In the genomic region with DNA sequence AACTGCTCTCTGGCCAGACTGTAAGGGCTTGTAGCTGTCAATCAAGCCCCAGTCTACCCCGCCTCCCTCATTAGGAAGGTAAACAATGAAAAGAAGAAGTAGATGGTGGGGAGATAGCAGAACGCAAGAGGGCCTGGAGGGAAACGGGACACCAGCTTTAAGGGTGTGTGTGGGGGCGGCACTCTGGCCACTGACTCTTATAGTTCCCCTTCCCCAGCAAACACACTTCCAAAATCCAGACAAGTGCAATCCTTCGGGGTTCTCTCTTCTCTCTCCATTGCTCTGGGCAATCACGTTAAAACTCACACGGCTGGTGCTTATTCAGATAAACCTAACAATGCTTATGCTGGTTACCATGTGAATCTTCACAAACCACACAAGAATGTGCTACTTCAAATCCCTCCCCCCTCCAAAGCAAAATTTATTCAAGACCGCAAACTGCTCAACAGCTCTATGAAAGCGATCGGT, we compare ENCODE assay signal across 8 mouse cellular contexts. TPM values are rescaled to one million over a fixed set of nuclear protein-coding genes. Genes with fewer than 3 reads are reported as not detected.
DNase-seq lines count a peak whose midpoint lies in the region; ATAC-seq and TF ChIP-seq lines count a peak whose summit lies in the region.

No protein-coding gene starts in this region.

- TF ChIP-seq EP300 in stomach, postnatal 0 days (optimal IDR thresholded peaks at IDR 0.05): no peak

- H3K9ac ChIP-seq in stomach, postnatal 0 days (ENCODE audit: low read length): no peak overlapping the region

- DNase-seq in heart, adult 11 months: peak; percentile 82
- DNase-seq in heart, postnatal 36 days: no peak
- peak; percentile 68 for DNase-seq in forebrain, embryonic 10.5 days (ENCODE audit: extremely low spot score, low spot score)
- DNase-seq in frontal cortex, postnatal 14 days (ENCODE audit: low spot score in 2 of 2): no peak
- no peak for DNase-seq in stomach, postnatal 0 days (ENCODE audit: low spot score)
- DNase-seq in layer of hippocampus, adult 9-11 months: no peak

- no peak for TF ChIP-seq CTCF in E14TG2a.4 (conservative IDR thresholded peaks at IDR 0.05; ENCODE audit: low read length)
- no peak for TF ChIP-seq CTCF in stomach, postnatal 0 days (IDR thresholded peaks at IDR 0.05; ENCODE audit: low read depth)

- intact Hi-C loops in heart, postnatal 36 days (cut with DNase I): no loop called here

- peak overlapping the region; percentile 60; the same call in 1 of the 2 replicates for H3K4me3 ChIP-seq in E14TG2a.4 (replicated peaks; ENCODE audit: low read length)
- peak overlapping the region; percentile 91 for H3K4me3 ChIP-seq in forebrain, embryonic 10.5 days
- H3K4me3 ChIP-seq in stomach, postnatal 0 days (ENCODE audit: low read depth, low read length): no peak overlapping the region

- H3K36me3 ChIP-seq in E14TG2a.4 (ENCODE audit: insufficient read depth, low read length): no peaks in the 10 kb centered on the region
- no peaks in the 10 kb centered on the region for H3K36me3 ChIP-seq in forebrain, embryonic 10.5 days (replicated peaks)
- no peaks in the 10 kb centered on the region for H3K36me3 ChIP-seq in stomach, postnatal 0 days (ENCODE audit: control insufficient read depth, insufficient read depth, low read length)

- no peak overlapping the region for H3K4me2 ChIP-seq in stomach, postnatal 0 days (replicated peaks; ENCODE audit: low read depth)

- WGBS in forebrain, embryonic 10.5 days: under 1% methylated on average over 10 of the region's 10 CpGs
- 47% methylated on average over 10 of the region's 10 CpGs for WGBS in stomach, postnatal 0 days

- H3K4me1 ChIP-seq in E14TG2a.4 (replicated peaks; ENCODE audit: low read depth, low read length): peaks cover 42% of the 10 kb centered on the region
- peaks cover 85% of the 10 kb centered on the region for H3K4me1 ChIP-seq in forebrain, embryonic 10.5 days
- H3K4me1 ChIP-seq in stomach, postnatal 0 days (replicated peaks; ENCODE audit: control insufficient read depth, insufficient read depth): 0 out of 2 replicates have a peak, but pooled peaks cover 3% of the 10 kb centered on the region

- peaks cover 12% of the 10 kb centered on the region; the same call in 1 of the 2 replicates for H3K9me3 ChIP-seq in E14TG2a.4 (ENCODE audit: low read length)
- no peaks in the 10 kb centered on the region for H3K9me3 ChIP-seq in forebrain, embryonic 10.5 days
- no peaks in the 10 kb centered on the region for H3K9me3 ChIP-seq in stomach, postnatal 0 days (ENCODE audit: control insufficient read depth, low read length)

- peak; percentile 80 for ATAC-seq in megakaryocyte, adult 5-6 weeks (ENCODE audit: poor library complexity, severe bottlenecking)
- no peak; the same call in 1 of the 2 replicates for ATAC-seq in stomach, postnatal 0 days (ENCODE audit: low FRiP score, low TSS enrichment)

- H3K27me3 ChIP-seq in E14TG2a.4 (ENCODE audit: insufficient read depth, low read length): peaks cover 66% of the 10 kb centered on the region
- peaks cover 60% of the 10 kb centered on the region for H3K27me3 ChIP-seq in forebrain, embryonic 10.5 days (ENCODE audit: poor library complexity, severe bottlenecking)
- peaks cover 16% of the 10 kb centered on the region; the same call in 1 of the 2 replicates for H3K27me3 ChIP-seq in stomach, postnatal 0 days (ENCODE audit: control insufficient read depth, insufficient read depth, low read length)

- peak overlapping the region; percentile 99 for H3K27ac ChIP-seq in forebrain, embryonic 10.5 days
- no peak overlapping the region for H3K27ac ChIP-seq in stomach, postnatal 0 days (replicated peaks)

RNA-seq across cellular contexts. Expression of a gene that starts 5.5 kb away (rescaled TPM):
- not detected for total RNA-seq in heart, postnatal 36 days (2021)
- polyA plus RNA-seq in forebrain, embryonic 10.5 days (2016; fragmentation: Nextera tagmentation; extraction: Ambion mirVana): 39.2 and 46.1 TPM in 2 replicates
- not detected in 2 replicates for total RNA-seq in megakaryocyte, adult 5-6 weeks (2015)
- not detected in 2 replicates for total RNA-seq in megakaryocyte, adult 5-6 weeks (2017)
- 0.02 TPM in 1 of 2 replicates, not detected in the other for polyA plus RNA-seq in stomach, postnatal 0 days (2015; fragmentation: Nextera tagmentation; extraction: Ambion mirVana)

Comparison
In these comparisons a context has a peak if more than half of its experiments do, and no peak if none do; other contexts are left out.
1. DNase-seq: peak in heart, adult 11 months (single experiment) and forebrain, embryonic 10.5 days (single experiment); none in heart, postnatal 36 days (0 of 2), frontal cortex, postnatal 14 days (0 of 2), stomach, postnatal 0 days (single experiment) and layer of hippocampus, adult 9-11 months (single experiment).